Mouse (Mus musculus) C3H10T1/2 (cell line): ENCODE results near the gene Gimap3. TPM values are rescaled to one million over a fixed set of nuclear protein-coding genes. Genes with fewer than 3 reads are reported as not detected.

Experiments
- polyA plus RNA-seq, 2 experiments: library from polyadenylated mRNA; unstranded; fragments of >200 nt; fragmentation: generic; extraction: Trizol; gene quantifications; one replicate each; pipeline ENCODE4 v1.2.1; 2012; ENCODE audit warnings: missing spikeins in 2 of 2

The Gimap3 gene
- polyA plus RNA-seq: not detected

GRCm38 (mm10) chr6:48770696-48771095 lies at the start of gene Gimap3:
TSS of gene Gimap3 (minus strand) at chr6:48770851.

GRCm38 (mm10) chr6:48745959-48746889 lies 24.4 kb downstream of the Gimap3 start, which contains the start of gene Gimap5:
TSS of gene Gimap5 (plus strand) at chr6:48746197.

GRCm38 (mm10) chr6:48738961-48739779 lies 31.5 kb downstream of the Gimap3 start, which contains the start of gene Gimap1:
TSS of gene Gimap1 (plus strand) at chr6:48739054.

DNA sequence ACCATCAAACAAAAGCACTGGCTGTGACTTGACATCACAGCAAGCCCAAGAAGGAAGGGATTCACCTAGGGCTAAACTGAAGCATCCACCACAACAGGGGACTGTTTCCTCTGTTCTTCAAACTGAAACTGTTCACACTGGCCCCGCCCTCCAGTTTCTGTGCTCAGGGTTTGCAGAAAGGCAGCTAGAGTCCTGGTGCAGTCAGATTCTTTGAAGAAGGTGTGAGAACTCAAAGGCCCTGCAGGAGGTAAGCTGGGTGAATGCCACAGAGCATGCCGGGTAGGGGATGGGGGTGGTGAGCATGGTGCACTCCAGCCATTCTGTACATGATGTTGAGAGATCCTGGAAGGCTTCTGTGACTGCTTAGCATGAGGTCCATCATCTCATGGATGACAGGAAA lies 52.2 kb downstream of the Gimap3 start, which contains the start of the genes Gm28053 and Gimap7:
Gene Gm28053, plus strand, starts transcription at position 153 of the 400 bp plus-strand sequence.
Gene Gimap7, plus strand, starts transcription at position 167 of the 400 bp plus-strand sequence.

Other genes with a start within 250 kb of the Gimap3 start
- 1 to 10 TPM in 1 of 2 experiments, under 1 TPM in 1; 0.92 to 2.3 TPM for gene Atp6v0e2, start 233.2 kb downstream of the Gimap3 start, polyA plus RNA-seq
- gene Lrrc61, start 216.1 kb downstream of the Gimap3 start, polyA plus RNA-seq: 10 to 100 TPM in 1 of 2 experiments, 1 to 10 TPM in 1; 1.8 to 19.9 TPM
- 10 to 100 TPM in 1 of 2 experiments, under 1 TPM in 1; 0.09 to 44.4 TPM for gene Rarres2, start 198.1 kb downstream of the Gimap3 start, polyA plus RNA-seq
- not detected for gene Gm45021, start 181.2 kb downstream of the Gimap3 start, polyA plus RNA-seq
- gene Repin1, start 177.0 kb downstream of the Gimap3 start, polyA plus RNA-seq: 1 to 10 TPM; 2.3 to 8.6 TPM
- gene Gm44965, start 176.9 kb downstream of the Gimap3 start, polyA plus RNA-seq: 1 to 10 TPM in 1 of 2 experiments, not detected in 1; 1.6 TPM
- gene Zfp775, start 168.8 kb downstream of the Gimap3 start, polyA plus RNA-seq: 1 to 10 TPM in 1 of 2 experiments, under 1 TPM in 1; 0.67 to 2.8 TPM
- under 1 TPM in 1 of 2 experiments, not detected in 1; 0.02 TPM for gene AI854703, start 144.1 kb downstream of the Gimap3 start, polyA plus RNA-seq
- gene Gimap8, start 123.6 kb downstream of the Gimap3 start, polyA plus RNA-seq: not detected
- under 1 TPM in 1 of 2 experiments, not detected in 1; 0.08 TPM for gene Gimap9, start 94.7 kb downstream of the Gimap3 start, polyA plus RNA-seq
- not detected for gene Gimap4, start 86.3 kb downstream of the Gimap3 start, polyA plus RNA-seq
- gene Gimap6, start 62.6 kb downstream of the Gimap3 start, polyA plus RNA-seq: not detected
- not detected for gene Gm28053, start 52.2 kb downstream of the Gimap3 start, polyA plus RNA-seq
- gene Gimap7, start 52.2 kb downstream of the Gimap3 start, polyA plus RNA-seq: not detected
- gene Gimap1, start 31.8 kb downstream of the Gimap3 start, polyA plus RNA-seq: not detected
- gene Gimap5, start 24.7 kb downstream of the Gimap3 start, polyA plus RNA-seq: not detected
- 1 to 10 TPM; 1.7 to 8.0 TPM for gene Tmem176a, start 70.1 kb upstream of the Gimap3 start, polyA plus RNA-seq
- gene Tmem176b, start 70.6 kb upstream of the Gimap3 start, polyA plus RNA-seq: 10 to 100 TPM in 1 of 2 experiments, 1 to 10 TPM in 1; 2.1 to 16.5 TPM
- under 1 TPM in 1 of 2 experiments, not detected in 1; 0.01 TPM for gene Aoc1, start 102.0 kb upstream of the Gimap3 start, polyA plus RNA-seq
- gene 1600015I10Rik, start 159.0 kb upstream of the Gimap3 start, polyA plus RNA-seq: not detected
- not detected for gene Doxl2, start 204.1 kb upstream of the Gimap3 start, polyA plus RNA-seq
- gene Svs1, start 216.0 kb upstream of the Gimap3 start, polyA plus RNA-seq: not detected